Mouse (Mus musculus): Measurements from ENCODE around the gene C1qb.

C1qb gene

GRCm38 (mm10) chr4:136894821-136895220, 8.8 kb upstream of the C1qb start:
- no peak for DNase-seq (ENCODE audit: extremely low spot score, low read depth, low spot score)

GRCm38 (mm10) chr4:136893691-136894543, 7.9 kb upstream of the C1qb start:
- DNase-seq (ENCODE audit: extremely low spot score, low read depth, low spot score), result no peak

- DNase-seq (ENCODE audit: extremely low spot score, low read depth, low spot score), result no peak
Measured at GRCm38 (mm10) chr4:136892811-136893210, 6.8 kb upstream of the C1qb start, which contains the start of gene C1qc. Gene C1qc, minus strand, starts transcription at chr4:136893065.

- no peak for DNase-seq (ENCODE audit: extremely low spot score, low read depth, low spot score)
Measured at GRCm38 (mm10) chr4:136892371-136892770, 6.4 kb upstream of the C1qb start.

- no peak for DNase-seq (ENCODE audit: extremely low spot score, low read depth, low spot score)
Measured at GRCm38 (mm10) chr4:136891115-136891514, 5.1 kb upstream of the C1qb start.

GRCm38 (mm10) chr4:136889981-136890380, 4.0 kb upstream of the C1qb start:
- DNase-seq (ENCODE audit: extremely low spot score, low read depth, low spot score), result no peak

- no peak for DNase-seq (ENCODE audit: extremely low spot score, low read depth, low spot score)
Measured at GRCm38 (mm10) chr4:136887714-136888113, 1.7 kb upstream of the C1qb start.

- DNase-seq (ENCODE audit: extremely low spot score, low read depth, low spot score), result no peak
Measured at GRCm38 (mm10) chr4:136878601-136879000, 7.4 kb downstream of the C1qb start.

GRCm38 (mm10) chr4:136878171-136878570, 7.8 kb downstream of the C1qb start:
- no peak for DNase-seq (ENCODE audit: extremely low spot score, low read depth, low spot score)

- no peak for DNase-seq (ENCODE audit: extremely low spot score, low read depth, low spot score)
Measured at GRCm38 (mm10) chr4:136876971-136877370, 9.0 kb downstream of the C1qb start.

GRCm38 (mm10) chr4:136875012-136875411, 11.0 kb downstream of the C1qb start:
- no peak for DNase-seq (ENCODE audit: extremely low spot score, low read depth, low spot score)

GRCm38 (mm10) chr4:136868371-136868770, 17.6 kb downstream of the C1qb start:
- no peak for DNase-seq (ENCODE audit: extremely low spot score, low read depth, low spot score)

- DNase-seq (ENCODE audit: extremely low spot score, low read depth, low spot score), result no peak
Measured at GRCm38 (mm10) chr4:136867690-136868345, 18.2 kb downstream of the C1qb start.

GRCm38 (mm10) chr4:136865531-136865930, 20.5 kb downstream of the C1qb start:
- DNase-seq (ENCODE audit: extremely low spot score, low read depth, low spot score), result no peak

- no peak for DNase-seq (ENCODE audit: extremely low spot score, low read depth, low spot score)
Measured at GRCm38 (mm10) chr4:136864751-136865470, 21.1 kb downstream of the C1qb start.

GRCm38 (mm10) chr4:136863517-136863916, 22.5 kb downstream of the C1qb start:
- no peak for DNase-seq (ENCODE audit: extremely low spot score, low read depth, low spot score)

- no peak for DNase-seq (ENCODE audit: extremely low spot score, low read depth, low spot score)
Measured at GRCm38 (mm10) chr4:136862411-136862810, 23.6 kb downstream of the C1qb start.

GRCm38 (mm10) chr4:136861806-136862205, 24.2 kb downstream of the C1qb start:
- DNase-seq (ENCODE audit: extremely low spot score, low read depth, low spot score), result no peak

GRCm38 (mm10) chr4:136860022-136860421, 26.0 kb downstream of the C1qb start:
- DNase-seq (ENCODE audit: extremely low spot score, low read depth, low spot score), result no peak

GRCm38 (mm10) chr4:136855081-136855480, 30.9 kb downstream of the C1qb start:
- DNase-seq (ENCODE audit: extremely low spot score, low read depth, low spot score), result no peak

- no peak for DNase-seq (ENCODE audit: extremely low spot score, low read depth, low spot score)
Measured at GRCm38 (mm10) chr4:136852989-136853388, 33.0 kb downstream of the C1qb start.

- DNase-seq (ENCODE audit: extremely low spot score, low read depth, low spot score), result no peak
Measured at GRCm38 (mm10) chr4:136852119-136852518, 33.9 kb downstream of the C1qb start.
